Mouse (Mus musculus) 3134 (cell line): Measurements from ENCODE around the gene H1foo.
A peak's percentile ranks its signal among the peaks of the same experiment; 100 is the strongest.

ENCODE experiments used
- DNase-seq: peaks from one replicate; pipeline ENCODE4 v3.0.0-alpha.2; 2011; ENCODE audit warnings: low spot score; ENCODE audit not compliant: insufficient read length; ENCODE audit errors: extremely low read depth

The H1foo gene

GRCm38 (mm10) chr6:115983306-115984038 lies 38.7 kb downstream of the H1foo start:
- DNase-seq: no peak

GRCm38 (mm10) chr6:115984580-115984979 lies 39.8 kb downstream of the H1foo start:
- no peak for DNase-seq

- DNase-seq: no peak
Observed at GRCm38 (mm10) chr6:115985622-115986021, 40.9 kb downstream of the H1foo start.

- DNase-seq: peak; percentile 71
Observed at GRCm38 (mm10) chr6:115986472-115987095, 41.8 kb downstream of the H1foo start.

DNA sequence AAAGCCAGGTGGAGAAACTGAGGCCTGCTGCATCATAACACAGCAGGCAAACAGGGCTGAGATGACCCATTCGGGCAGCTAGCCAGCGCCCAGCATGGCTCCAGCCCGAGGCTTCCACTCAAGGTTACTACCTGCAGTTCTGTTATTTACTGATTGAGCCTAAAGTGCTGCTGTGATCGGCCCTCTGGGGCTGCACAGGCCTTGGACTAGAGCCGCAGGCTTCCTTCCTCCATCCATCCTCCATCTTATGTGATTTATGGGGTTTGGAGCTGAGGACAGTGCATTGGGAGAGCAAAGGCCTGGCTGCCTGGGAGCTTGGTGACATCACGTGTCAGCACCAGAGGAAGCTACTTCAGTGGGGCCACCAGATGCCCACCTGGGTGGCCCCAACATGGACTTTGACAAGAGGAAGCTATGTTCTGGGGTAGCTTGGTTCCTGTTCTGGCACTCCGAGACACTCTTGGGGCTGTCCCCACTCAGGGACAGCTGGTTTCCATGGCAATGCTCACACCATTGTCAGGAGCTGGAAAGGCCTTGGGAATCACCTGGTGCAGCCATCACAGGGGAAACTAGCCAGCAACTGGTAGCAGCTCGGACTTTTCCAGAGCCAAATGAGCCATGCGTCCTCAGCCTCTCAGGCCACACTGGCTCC lies 42.5 kb downstream of the H1foo start:
- DNase-seq: no peak

DNA sequence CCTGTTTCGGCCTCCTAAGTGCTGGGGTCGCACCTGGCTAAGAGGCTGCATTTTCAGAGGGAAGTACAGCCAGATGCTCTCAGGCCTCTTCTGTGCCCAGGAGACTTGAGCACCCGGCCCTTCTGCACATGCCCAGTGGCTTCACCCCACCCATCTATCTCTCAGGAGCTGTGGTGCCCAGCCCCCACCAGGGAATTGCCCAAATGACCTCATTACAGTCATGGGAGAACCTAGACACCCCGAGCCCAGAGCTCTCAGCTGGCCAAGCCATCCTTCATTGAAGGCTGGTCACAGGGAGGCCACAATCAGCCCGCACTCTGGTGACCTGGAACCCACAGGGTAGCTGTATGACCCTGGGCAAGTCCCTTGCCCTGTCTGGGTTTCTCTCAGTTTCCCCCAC lies 44.3 kb downstream of the H1foo start:
- DNase-seq: no peak

DNA sequence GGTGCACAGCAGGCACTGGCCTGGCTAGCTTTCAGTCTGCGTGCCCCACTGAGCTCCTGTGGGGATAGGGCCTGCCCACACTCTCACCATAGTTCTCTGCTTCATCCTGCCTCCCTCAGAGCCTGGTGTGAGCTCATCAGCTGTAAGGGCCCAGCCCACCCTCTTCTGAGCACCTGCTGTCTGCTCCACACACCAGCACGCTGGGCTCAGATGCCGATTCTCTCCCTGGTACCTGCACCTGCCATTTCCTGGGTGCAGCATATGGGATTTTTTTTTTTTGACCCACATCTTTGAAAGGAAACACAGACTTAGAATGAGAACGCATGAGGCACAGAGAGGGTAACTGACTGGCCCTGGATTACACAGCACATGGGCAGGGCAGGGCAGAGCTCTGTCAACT lies 44.9 kb downstream of the H1foo start:
- no peak for DNase-seq

- no peak for DNase-seq
Observed at GRCm38 (mm10) chr6:115990056-115990455, 45.3 kb downstream of the H1foo start.

DNA sequence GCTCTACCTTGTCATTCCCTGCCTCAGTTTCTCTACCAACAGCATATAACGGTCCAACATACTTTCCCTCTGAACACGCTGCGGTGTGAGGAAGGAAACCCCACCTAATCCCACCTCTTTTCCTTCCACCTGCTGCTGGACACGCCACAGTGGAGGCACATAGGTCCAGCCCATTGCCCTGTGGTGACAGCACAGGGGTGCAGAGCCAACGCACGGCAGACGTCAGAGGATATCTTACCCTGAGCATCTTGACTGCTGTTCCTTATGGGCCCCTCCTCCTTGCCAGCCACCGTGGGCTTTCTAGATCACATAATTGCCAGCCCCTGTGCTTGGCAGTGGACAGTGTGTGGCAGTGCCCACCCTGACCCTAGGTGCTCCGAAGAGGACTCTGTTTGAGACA lies 45.7 kb downstream of the H1foo start:
- no peak for DNase-seq

DNA sequence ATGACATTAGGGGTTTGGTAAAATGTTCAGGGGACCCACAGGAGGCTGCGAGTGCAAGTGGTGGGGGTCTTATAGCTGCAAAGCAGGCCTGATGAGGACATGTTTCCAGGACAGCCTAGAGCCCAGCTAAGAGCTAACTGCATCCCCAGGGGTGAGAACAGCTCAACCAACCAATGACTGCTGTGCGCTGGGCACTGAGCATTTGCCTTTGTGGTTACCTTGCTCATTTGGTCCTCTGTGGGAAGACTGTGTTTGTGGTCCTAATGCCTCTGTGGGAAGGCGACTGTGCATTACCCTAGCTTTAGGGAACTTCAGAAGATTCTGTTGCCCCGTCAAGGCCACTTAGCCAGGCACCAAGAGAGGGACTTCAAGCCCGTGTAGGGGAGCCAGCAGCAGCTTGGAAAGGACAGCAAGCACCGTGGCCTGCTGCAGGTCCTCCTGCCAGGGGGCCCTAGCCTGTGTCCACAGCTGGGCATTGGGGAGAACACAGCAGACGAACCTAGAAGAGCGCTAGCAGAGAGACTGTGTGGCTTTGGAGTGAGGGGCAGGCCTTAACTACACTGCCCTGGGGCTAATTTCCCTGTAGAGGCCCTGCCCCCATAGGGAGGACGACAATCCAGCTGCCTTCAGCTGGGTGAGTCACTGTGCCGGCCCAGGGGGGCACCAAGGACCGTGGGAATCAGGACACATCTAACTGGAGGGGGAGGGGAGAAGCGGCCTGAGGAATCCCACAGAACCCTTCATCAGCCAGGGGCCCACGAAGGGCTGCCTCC lies 46.6 kb downstream of the H1foo start:
- peak; percentile 82 for DNase-seq

- no peak for DNase-seq
Observed at GRCm38 (mm10) chr6:115991881-115992620, 47.3 kb downstream of the H1foo start.

GRCm38 (mm10) chr6:115992981-115993380 lies 48.2 kb downstream of the H1foo start:
- no peak for DNase-seq

DNA sequence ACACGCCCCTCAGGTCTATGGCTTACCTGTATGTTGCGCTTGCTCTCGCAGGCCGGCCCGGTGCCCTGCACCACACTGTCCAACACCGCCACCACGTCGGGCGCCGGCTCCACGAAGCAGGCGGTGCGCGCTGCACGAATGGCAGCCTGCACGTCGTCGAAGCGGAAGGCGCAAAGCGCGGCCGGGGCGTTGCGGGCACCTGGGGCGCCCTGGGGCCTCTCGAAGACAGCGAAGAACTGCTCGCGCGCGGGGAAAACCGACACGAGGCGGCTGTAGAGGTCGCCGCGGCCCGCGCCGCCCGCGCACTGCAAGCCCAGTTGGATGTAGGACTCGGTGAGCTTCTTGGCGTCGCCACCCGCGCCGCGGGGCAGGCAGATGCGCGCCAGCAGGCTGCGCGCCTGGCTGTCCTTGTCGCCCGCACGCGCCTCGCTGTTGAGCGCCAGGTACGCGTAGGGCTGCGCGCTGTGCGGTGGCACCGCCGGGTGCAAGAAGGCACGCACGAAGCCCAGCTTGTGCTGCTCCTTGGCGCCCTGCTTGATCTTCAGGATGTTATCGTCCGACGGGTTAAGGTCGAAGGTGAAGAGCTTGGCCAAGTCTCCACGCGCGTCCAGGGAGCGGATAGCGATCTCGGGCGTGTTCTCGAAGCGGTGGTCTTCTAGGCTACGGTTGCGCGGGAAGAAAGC lies 48.9 kb downstream of the H1foo start:
- no peak for DNase-seq

DNA sequence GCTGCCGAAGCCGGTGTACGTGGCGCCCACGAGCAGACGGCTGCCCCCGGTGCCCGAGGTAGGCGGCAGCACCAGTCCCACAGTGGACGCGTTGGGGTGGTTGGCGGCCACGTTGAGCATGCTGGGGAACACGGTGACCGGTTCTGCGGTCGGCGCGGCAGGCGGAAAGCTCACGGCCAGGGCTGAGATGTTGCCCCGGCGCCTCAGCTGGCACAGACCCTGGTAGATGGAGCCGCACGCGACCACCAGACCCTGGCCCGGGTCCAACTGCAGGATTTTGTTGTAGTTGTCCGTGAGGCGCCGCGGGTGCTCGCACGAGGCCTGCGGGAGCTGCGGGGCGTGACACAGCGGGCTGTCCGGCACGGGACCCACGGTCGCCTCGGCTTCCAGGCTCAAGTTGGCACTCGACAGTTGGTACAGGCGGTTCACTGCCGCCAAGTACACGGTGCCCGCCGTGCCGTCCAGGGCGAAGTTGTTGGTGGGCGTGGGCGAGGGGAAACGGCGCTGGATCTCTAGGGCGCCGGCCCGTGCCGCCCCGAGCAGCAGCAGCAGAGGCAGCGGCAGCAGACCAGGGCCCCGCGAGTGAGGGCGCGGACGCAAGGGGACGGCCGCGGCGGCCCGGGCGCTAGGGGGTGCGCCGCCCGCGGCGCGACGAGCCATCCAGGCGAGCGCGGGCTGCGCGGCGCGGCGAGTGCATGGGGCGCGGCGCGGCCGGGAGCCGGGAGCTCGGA lies 49.6 kb downstream of the H1foo start:
- peak; percentile 80 for DNase-seq

DNA sequence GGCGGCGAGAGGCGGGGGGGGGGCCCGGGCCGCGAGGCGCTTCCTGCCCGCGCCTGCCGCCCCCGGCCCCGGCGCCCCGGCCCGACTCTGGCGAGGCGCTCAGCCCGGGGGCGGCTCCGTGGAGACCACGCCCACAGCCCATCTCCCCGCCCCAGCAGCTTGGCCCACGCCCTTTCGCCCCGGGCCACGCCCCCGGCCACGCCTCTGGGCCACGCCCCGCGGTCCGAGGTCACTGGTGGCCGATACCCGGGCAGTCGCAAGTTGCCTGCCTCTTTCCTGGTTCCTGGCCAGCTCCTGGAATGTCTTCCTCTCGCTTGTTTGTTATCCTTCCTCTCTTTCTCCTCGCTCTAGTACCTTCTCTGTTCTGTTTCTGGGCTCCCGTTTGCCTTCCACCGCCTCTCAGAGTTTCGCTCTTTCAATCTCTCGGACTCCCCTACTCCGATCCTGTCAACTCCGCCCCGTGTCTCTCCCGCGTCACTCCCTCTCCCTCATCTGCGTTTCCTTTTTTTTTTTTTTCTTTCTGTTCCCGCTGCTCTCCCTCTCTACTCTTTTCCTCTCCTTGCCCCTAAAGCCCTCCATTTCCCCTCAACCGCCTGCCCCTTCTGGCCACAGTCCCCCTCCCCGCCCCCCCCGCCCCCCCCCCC lies 50.3 kb downstream of the H1foo start, which contains the start of gene Plxnd1:
TSS of gene Plxnd1 (minus strand) at position 129 of the 644 bp plus-strand sequence.
- peak; percentile 91 for DNase-seq

DNA sequence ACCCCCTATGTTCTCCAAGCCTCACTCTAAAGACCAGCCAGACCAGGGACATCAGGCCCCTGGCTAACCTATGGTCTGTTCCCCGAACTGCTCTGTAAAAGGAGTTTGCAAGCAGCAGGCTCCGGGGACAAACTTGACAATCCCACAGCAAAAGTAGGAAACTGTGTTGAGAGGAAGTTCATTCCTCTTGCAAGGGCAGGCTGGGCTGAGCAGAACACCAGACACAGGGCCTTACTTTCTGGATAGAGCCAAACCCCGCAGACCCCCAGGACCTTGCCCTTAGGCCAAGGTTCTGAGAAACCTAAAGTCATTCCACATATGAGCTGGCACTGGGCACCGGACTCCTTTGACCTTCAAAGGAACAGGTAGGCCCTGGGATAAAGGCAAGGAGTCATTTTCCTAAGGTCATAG lies 50.8 kb downstream of the H1foo start:
- DNase-seq: no peak

- DNase-seq: peak; percentile 83
Observed at GRCm38 (mm10) chr6:115996171-115996851, 51.6 kb downstream of the H1foo start.

GRCm38 (mm10) chr6:115997726-115998311 lies 53.1 kb downstream of the H1foo start:
- DNase-seq: no peak
